Mouse (Mus musculus) embryonic facial prominence, embryonic 11.5 days (tissue): ENCODE measurements around the gene Aldh3b3. TPM values are rescaled to one million over a fixed set of nuclear protein-coding genes. Genes with fewer than 3 reads are reported as not detected.

ENCODE experiments used
- ATAC-seq: fragments of 200-750 bp; cut with Nextera tagmentation; replicated peaks from 2 replicates; pipeline ENCODE4 v1.8.0; 2017; ENCODE audit warnings: low read depth; ENCODE audit not compliant: insufficient number of reproducible peaks, low FRiP score, low TSS enrichment
- DNase-seq: peaks from one replicate; pipeline ENCODE4 v3.0.0-alpha.2; 2015; ENCODE audit warnings: low spot score
- H3K27ac ChIP-seq: fragments of 300-500 bp; sonication (generic); replicated peaks from 2 replicates; pipeline ENCODE4 v1.5.1; 2014; ENCODE audit warnings: mild to moderate bottlenecking, low read depth, low read length, control low read depth
- H3K27me3 ChIP-seq: fragments of 300-500 bp; sonication (generic); 2 replicates; pipeline ENCODE4 v1.6.1; 2014; ENCODE audit warnings: mild to moderate bottlenecking, low read length, moderate library complexity, mixed read lengths; ENCODE audit not compliant: control insufficient read depth, insufficient read depth
- H3K36me3 ChIP-seq: fragments of 300-500 bp; sonication (generic); replicated peaks from 2 replicates; pipeline ENCODE4 v1.6.1; 2014; ENCODE audit warnings: low read depth, mild to moderate bottlenecking, low read length, moderate library complexity, mixed read lengths; ENCODE audit not compliant: control insufficient read depth, insufficient read depth
- H3K4me1 ChIP-seq: fragments of 300-500 bp; sonication (generic); 2 replicates; pipeline ENCODE4 v1.6.1; 2014; ENCODE audit warnings: low read length, mixed read lengths; ENCODE audit not compliant: control insufficient read depth, insufficient read depth
- H3K4me2 ChIP-seq: fragments of 300-500 bp; sonication (generic); 2 replicates; pipeline ENCODE4 v1.6.1; 2014; ENCODE audit warnings: low read depth, mild to moderate bottlenecking, control low read depth, low read length, moderate library complexity
- H3K4me3 ChIP-seq: fragments of 300-500 bp; sonication (generic); 2 replicates; pipeline ENCODE4 v1.5.1; 2014; ENCODE audit warnings: low read depth, low read length, control low read depth
- H3K9ac ChIP-seq: fragments of 300-500 bp; sonication (generic); replicated peaks from 2 replicates; pipeline ENCODE4 v1.6.1; 2014; ENCODE audit warnings: mild to moderate bottlenecking, control low read depth, low read length
- H3K9me3 ChIP-seq: fragments of 300-500 bp; sonication (generic); replicated peaks from 2 replicates; pipeline ENCODE4 v1.6.1; 2016; ENCODE audit warnings: mild to moderate bottlenecking, low read length, inconsistent platforms, mixed read lengths; ENCODE audit not compliant: control insufficient read depth
- WGBS: fragments of 180-500 bp; shearing (Covaris S2); extraction: QIAGEN DNeasy Blood & Tissue Kit; methylation state at CpG from one replicate; pipeline ENCODE4 v1.1.7; 2014; 5-methylcytosine and 5-hydroxymethylcytosine counted together
- polyA plus RNA-seq: library from polyadenylated mRNA; unstranded; fragments of >200 nt; fragmentation: Nextera tagmentation; extraction: Ambion mirVana; gene quantifications from 2 replicates; pipeline ENCODE4 v1.2.1, GENCODE M21; 2014

Gene Aldh3b3
- polyA plus RNA-seq, 1 experiment from 2014 or later: not detected

- no peak within 1 kb of the TSS for H3K4me3 ChIP-seq
- 50% methylated on average over 12 of the region's 12 CpGs for WGBS
- no peak within 1 kb of the TSS; the same call in 1 of the 2 replicates for H3K9ac ChIP-seq
- DNase-seq (no peak), ATAC-seq (no peak)
- H3K9me3 ChIP-seq: no peaks in the 10 kb centered on the region
- no peaks in the 10 kb centered on the region for H3K36me3 ChIP-seq
- H3K4me2 ChIP-seq: no peak within 1 kb of the TSS
- H3K27me3 ChIP-seq: no peaks in the 10 kb centered on the region
- 0 out of 2 replicates have a peak within 1 kb of the TSS, but pooled peaks have one; percentile 16 for H3K27ac ChIP-seq
- H3K4me1 ChIP-seq: no peaks in the 10 kb centered on the region
These were observed 29.1 kb upstream of the Aldh3b3 start, which contains the start of gene Aldh3b1 for GRCm38 (mm10) chr19:3929211-3929941. Gene Aldh3b1 (minus strand): TSS chr19:3929808.

- Histone ChIP-seq H3K27ac (0 out of 2 replicates have a peak overlapping the region, but pooled peaks have one; percentile 16), H3K4me3 (no peak overlapping the region), H3K4me2 (no peak overlapping the region), H3K9ac (no peak overlapping the region; the same call in 1 of the 2 replicates), H3K9me3 (no peaks in the 10 kb centered on the region), H3K27me3 (no peaks in the 10 kb centered on the region), H3K36me3 (no peaks in the 10 kb centered on the region), H3K4me1 (no peaks in the 10 kb centered on the region)
- DNase-seq (no peak), ATAC-seq (no peak)
- WGBS: 79% methylated on average over 21 of the region's 21 CpGs
These were observed 28.0 kb upstream of the Aldh3b3 start for GRCm38 (mm10) chr19:3930262-3931057.

GRCm38 (mm10) chr19:3931716-3932115 is 26.7 kb upstream of the Aldh3b3 start:
- Histone ChIP-seq H3K27ac (no peak overlapping the region), H3K9ac (no peak overlapping the region), H3K4me2 (no peak overlapping the region), H3K27me3 (no peaks in the 10 kb centered on the region), H3K36me3 (no peaks in the 10 kb centered on the region), H3K9me3 (no peaks in the 10 kb centered on the region), H3K4me3 (no peak overlapping the region), H3K4me1 (no peaks in the 10 kb centered on the region)
- 90% methylated on average over 9 of the region's 9 CpGs for WGBS
- ATAC-seq: no peak
- DNase-seq: no peak

- H3K27ac ChIP-seq: no peak within 1 kb of the TSS
These were observed 23.2 kb upstream of the Aldh3b3 start, which contains the start of gene Unc93b1 for GRCm38 (mm10) chr19:3935032-3935895. Gene Unc93b1 (plus strand): TSS chr19:3935186.

GRCm38 (mm10) chr19:3935896-3936850 is 22.3 kb upstream of the Aldh3b3 start:
- WGBS: 7% methylated on average over 22 of the region's 22 CpGs
- no peaks in the 10 kb centered on the region for H3K36me3 ChIP-seq
- no peak for ATAC-seq
- no peaks in the 10 kb centered on the region for H3K9me3 ChIP-seq
- peak overlapping the region; percentile 39 for H3K4me3 ChIP-seq
- no peak overlapping the region for H3K27ac ChIP-seq
- H3K4me1 ChIP-seq: no peaks in the 10 kb centered on the region
- peak overlapping the region; percentile 37 for H3K9ac ChIP-seq
- H3K27me3 ChIP-seq: no peaks in the 10 kb centered on the region
- peak overlapping the region; percentile 73 for H3K4me2 ChIP-seq
- peak; percentile 40 for DNase-seq

More at GRCm38 (mm10) chr19:3935032-3935895, 23.2 kb upstream of the Aldh3b3 start, which contains the start of gene Unc93b1:
- DNase-seq: peak; percentile 73
- Histone ChIP-seq H3K36me3 (no peaks in the 10 kb centered on the region), H3K4me2 (peak within 1 kb of the TSS; percentile 73), H3K4me3 (peak within 1 kb of the TSS; percentile 39), H3K9me3 (no peaks in the 10 kb centered on the region), H3K9ac (peak within 1 kb of the TSS; percentile 37), H3K27me3 (no peaks in the 10 kb centered on the region), H3K4me1 (no peaks in the 10 kb centered on the region)
- ATAC-seq: peak; percentile 83
- WGBS: 5% methylated on average over 40 of the region's 42 CpGs

GRCm38 (mm10) chr19:3942315-3942714 is 16.1 kb upstream of the Aldh3b3 start:
- Histone ChIP-seq H3K27me3 (no peaks in the 10 kb centered on the region), H3K36me3 (no peaks in the 10 kb centered on the region), H3K4me1 (no peaks in the 10 kb centered on the region), H3K9ac (no peak overlapping the region), H3K4me2 (no peak overlapping the region), H3K27ac (no peak overlapping the region), H3K4me3 (no peak overlapping the region), H3K9me3 (no peaks in the 10 kb centered on the region)
- ATAC-seq (no peak), DNase-seq (no peak)
- WGBS: 85% methylated on average over 7 of the region's 7 CpGs
